Mouse (Mus musculus): Measurements from ENCODE around the gene Sipa1l1. TPM values are rescaled to one million over a fixed set of nuclear protein-coding genes. Genes with fewer than 3 reads are reported as not detected.

The Sipa1l1 gene
- total RNA-seq, 1 experiment = 31.8 TPM

- in situ Hi-C loops (cut with MboI; ENCODE audit: low sequenced_read_pairs in 2 of 2, unreplicated experiment in 2 of 2) = no loop called here
- no peak overlapping the region for H3K4me3 ChIP-seq (ENCODE audit: insufficient read depth in 1 of 2, low read depth in 1 of 2, low read length in 2 of 2, poor library complexity in 1 of 2, severe bottlenecking in 1 of 2)
- DNase-seq (ENCODE audit: low read depth, low spot score) = no peak
- no peaks in the 10 kb centered on the region for H3K4me1 ChIP-seq (ENCODE audit: control insufficient read depth in 2 of 2, insufficient read depth in 2 of 2, low read length in 2 of 2, poor library complexity in 1 of 2)
- H3K36me3 ChIP-seq (ENCODE audit: control insufficient read depth, insufficient read depth, low read length, poor library complexity, severe bottlenecking) = no peaks in the 10 kb centered on the region; the same call in 1 of the 2 replicates
- H3K9ac ChIP-seq (ENCODE audit: insufficient read depth, low read depth, low read length, poor library complexity, severe bottlenecking) = no peak overlapping the region
- H3K9me3 ChIP-seq (ENCODE audit: control insufficient read depth, insufficient read depth, low read depth, low read length) = no peaks in the 10 kb centered on the region
- no peak overlapping the region for H3K27ac ChIP-seq (ENCODE audit: insufficient read depth, low read depth, low read length, poor library complexity, severe bottlenecking)
- TF ChIP-seq ZNF384 (IDR thresholded peaks at IDR 0.05; ENCODE audit: low read depth, low read length) (no peak), MAFK (IDR thresholded peaks at IDR 0.05; ENCODE audit: insufficient read depth, low read depth, low read length) (no peak), ZC3H11A (IDR thresholded peaks at IDR 0.05; ENCODE audit: borderline replicate concordance, low read depth, low read length) (no peak), HCFC1 (IDR thresholded peaks at IDR 0.05; ENCODE audit: borderline replicate concordance, insufficient read depth, low read length) (no peak), CHD2 (IDR thresholded peaks at IDR 0.05; ENCODE audit: low read depth, low read length) (no peak)
Measured at GRCm38 (mm10) chr12:82407531-82408255, 238.6 kb downstream of the Sipa1l1 start.

GRCm38 (mm10) chr12:82408486-82408885 lies 239.4 kb downstream of the Sipa1l1 start:
- no peak for DNase-seq (ENCODE audit: low read depth, low spot score)
- no peaks in the 10 kb centered on the region; the same call in 1 of the 2 replicates for H3K36me3 ChIP-seq (ENCODE audit: control insufficient read depth, insufficient read depth, low read length, poor library complexity, severe bottlenecking)

GRCm38 (mm10) chr12:82409686-82410472 lies 240.8 kb downstream of the Sipa1l1 start:
- no peak overlapping the region for H3K9ac ChIP-seq (ENCODE audit: insufficient read depth, low read depth, low read length, poor library complexity, severe bottlenecking)
- no peaks in the 10 kb centered on the region; the same call in 1 of the 2 replicates for H3K36me3 ChIP-seq (ENCODE audit: control insufficient read depth, insufficient read depth, low read length, poor library complexity, severe bottlenecking)
- in situ Hi-C loops (cut with MboI; ENCODE audit: low sequenced_read_pairs in 2 of 2, unreplicated experiment in 2 of 2) = no loop called here
- no peak overlapping the region for H3K27ac ChIP-seq (ENCODE audit: insufficient read depth, low read depth, low read length, poor library complexity, severe bottlenecking)
- no peaks in the 10 kb centered on the region for H3K4me1 ChIP-seq (ENCODE audit: control insufficient read depth in 2 of 2, insufficient read depth in 2 of 2, low read length in 2 of 2, poor library complexity in 1 of 2)
- DNase-seq (ENCODE audit: low read depth, low spot score) = no peak
- no peak overlapping the region for H3K4me3 ChIP-seq (ENCODE audit: insufficient read depth in 1 of 2, low read depth in 1 of 2, low read length in 2 of 2, poor library complexity in 1 of 2, severe bottlenecking in 1 of 2)
- TF ChIP-seq MAFK (IDR thresholded peaks at IDR 0.05; ENCODE audit: insufficient read depth, low read depth, low read length) (no peak), ZC3H11A (IDR thresholded peaks at IDR 0.05; ENCODE audit: borderline replicate concordance, low read depth, low read length) (no peak), CHD2 (IDR thresholded peaks at IDR 0.05; ENCODE audit: low read depth, low read length) (no peak), HCFC1 (IDR thresholded peaks at IDR 0.05; ENCODE audit: borderline replicate concordance, insufficient read depth, low read length) (no peak), ZNF384 (IDR thresholded peaks at IDR 0.05; ENCODE audit: low read depth, low read length) (no peak)
- H3K9me3 ChIP-seq (ENCODE audit: control insufficient read depth, insufficient read depth, low read depth, low read length) = no peaks in the 10 kb centered on the region

More at GRCm38 (mm10) chr12:82408486-82408885, 239.4 kb downstream of the Sipa1l1 start:
- Histone ChIP-seq H3K9me3 (ENCODE audit: control insufficient read depth, insufficient read depth, low read depth, low read length) (no peaks in the 10 kb centered on the region), H3K4me3 (ENCODE audit: insufficient read depth in 1 of 2, low read depth in 1 of 2, low read length in 2 of 2, poor library complexity in 1 of 2, severe bottlenecking in 1 of 2) (no peak overlapping the region), H3K4me1 (ENCODE audit: control insufficient read depth in 2 of 2, insufficient read depth in 2 of 2, low read length in 2 of 2, poor library complexity in 1 of 2) (no peaks in the 10 kb centered on the region), H3K27ac (ENCODE audit: insufficient read depth, low read depth, low read length, poor library complexity, severe bottlenecking) (no peak overlapping the region), H3K9ac (ENCODE audit: insufficient read depth, low read depth, low read length, poor library complexity, severe bottlenecking) (no peak overlapping the region)
- no peak for TF ChIP-seq HCFC1 (IDR thresholded peaks at IDR 0.05; ENCODE audit: borderline replicate concordance, insufficient read depth, low read length)
- no peak for TF ChIP-seq ZNF384 (IDR thresholded peaks at IDR 0.05; ENCODE audit: low read depth, low read length)
- no peak for TF ChIP-seq CHD2 (IDR thresholded peaks at IDR 0.05; ENCODE audit: low read depth, low read length)
- TF ChIP-seq ZC3H11A (IDR thresholded peaks at IDR 0.05; ENCODE audit: borderline replicate concordance, low read depth, low read length) = no peak
- TF ChIP-seq MAFK (IDR thresholded peaks at IDR 0.05; ENCODE audit: insufficient read depth, low read depth, low read length) = no peak
- in situ Hi-C loops (cut with MboI; ENCODE audit: low sequenced_read_pairs in 2 of 2, unreplicated experiment in 2 of 2) = no loop called here

- Histone ChIP-seq H3K4me1 (ENCODE audit: control insufficient read depth in 2 of 2, insufficient read depth in 2 of 2, low read length in 2 of 2, poor library complexity in 1 of 2) (no peaks in the 10 kb centered on the region), H3K36me3 (ENCODE audit: control insufficient read depth, insufficient read depth, low read length, poor library complexity, severe bottlenecking) (peaks cover 4% of the 10 kb centered on the region; the same call in 1 of the 2 replicates), H3K9ac (ENCODE audit: insufficient read depth, low read depth, low read length, poor library complexity, severe bottlenecking) (no peak overlapping the region), H3K9me3 (ENCODE audit: control insufficient read depth, insufficient read depth, low read depth, low read length) (no peaks in the 10 kb centered on the region), H3K4me3 (ENCODE audit: insufficient read depth in 1 of 2, low read depth in 1 of 2, low read length in 2 of 2, poor library complexity in 1 of 2, severe bottlenecking in 1 of 2) (no peak overlapping the region), H3K27ac (ENCODE audit: insufficient read depth, low read depth, low read length, poor library complexity, severe bottlenecking) (no peak overlapping the region; the same call in 1 of the 2 replicates)
- in situ Hi-C loops (cut with MboI; ENCODE audit: low sequenced_read_pairs in 2 of 2, unreplicated experiment in 2 of 2) = no loop called here
- DNase-seq (ENCODE audit: low read depth, low spot score) = no peak
- TF ChIP-seq ZNF384 (IDR thresholded peaks at IDR 0.05; ENCODE audit: low read depth, low read length) (no peak), CHD2 (IDR thresholded peaks at IDR 0.05; ENCODE audit: low read depth, low read length) (no peak), ZC3H11A (IDR thresholded peaks at IDR 0.05; ENCODE audit: borderline replicate concordance, low read depth, low read length) (no peak), HCFC1 (IDR thresholded peaks at IDR 0.05; ENCODE audit: borderline replicate concordance, insufficient read depth, low read length) (no peak), MAFK (IDR thresholded peaks at IDR 0.05; ENCODE audit: insufficient read depth, low read depth, low read length) (no peak)
Measured at GRCm38 (mm10) chr12:82412291-82413032, 243.3 kb downstream of the Sipa1l1 start.

Data from ES-E14 (cell line).